Mouse (Mus musculus) layer of hippocampus, adult 18-20 months (tissue): ENCODE measurements around the gene Lrsam1. TPM values are rescaled to one million over a fixed set of nuclear protein-coding genes. Genes with fewer than 3 reads are reported as not detected.

ENCODE experiments used
- DNase-seq, 2 experiments: peaks; one replicate each; pipeline ENCODE4 v3.0.0; 2022; ENCODE audit warnings: low spot score in 2 of 2
- total RNA-seq, 2 experiments: library from RNA; stranded (reverse); gene quantifications; 2 replicates each; pipeline ENCODE4 v1.2.3; 2021

The Lrsam1 gene
- total RNA-seq, 2 experiments from 2014 or later: 30.3 to 38.7 TPM

DNA sequence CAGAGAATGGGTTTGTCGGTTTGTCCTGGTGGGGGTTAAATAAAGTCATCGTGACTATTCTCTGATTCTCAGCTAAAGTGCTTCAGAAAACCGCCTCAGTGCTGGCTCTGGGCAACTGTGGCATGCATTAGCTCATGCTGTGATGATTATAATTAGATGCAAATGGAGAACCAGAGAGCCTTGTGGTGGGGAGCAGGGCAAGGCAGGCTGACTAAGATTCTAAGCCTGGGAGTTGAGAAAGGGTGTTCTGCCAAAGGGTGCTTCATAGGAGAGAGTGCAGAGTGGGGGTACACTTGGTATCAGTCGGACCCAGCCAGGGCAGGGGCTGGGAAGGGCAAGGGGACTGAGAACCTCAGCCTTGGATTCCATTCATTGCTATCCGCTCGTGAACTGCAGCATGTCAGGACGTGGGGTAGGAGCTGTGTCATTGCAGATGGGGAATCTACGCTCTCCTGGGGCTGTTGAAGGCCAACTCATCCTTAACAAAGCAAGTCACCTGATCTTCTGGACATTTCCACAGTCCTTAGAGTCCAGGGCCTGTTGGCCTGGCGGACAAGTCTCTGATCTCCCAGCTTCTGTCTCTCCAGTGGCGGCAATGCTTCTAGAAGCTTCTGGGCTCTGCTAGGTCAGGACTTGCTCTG, 64.8 kb downstream of the Lrsam1 start:
- DNase-seq: peak in 1 of 2 experiments; percentile 62

DNA sequence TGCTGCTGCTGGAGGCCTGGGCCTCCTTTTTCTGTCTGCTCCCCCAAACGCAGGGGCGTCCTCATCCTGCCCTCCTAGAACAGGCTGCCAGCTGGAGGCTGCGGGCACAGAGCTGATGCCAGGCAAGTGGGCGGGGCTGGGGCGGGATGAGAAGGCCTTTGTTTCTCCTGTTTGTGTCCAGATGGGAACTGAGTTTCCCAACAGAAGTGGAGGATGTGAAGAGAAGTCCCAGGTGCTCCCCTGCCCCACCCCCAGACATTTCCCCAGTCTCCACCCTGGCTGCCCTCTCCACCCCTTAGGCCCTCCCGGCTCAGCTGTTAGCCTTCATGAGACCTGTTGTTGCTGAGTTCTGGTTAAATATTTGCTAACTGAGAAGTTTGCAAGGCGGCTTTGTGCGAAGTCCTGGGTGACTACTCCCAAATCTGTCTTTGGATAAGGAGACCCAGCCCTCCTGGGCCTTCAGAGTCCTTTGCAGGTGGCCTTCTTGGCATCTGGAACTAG, 65.8 kb downstream of the Lrsam1 start:
- peak in 1 of 2 experiments; percentile 55 for DNase-seq

DNA sequence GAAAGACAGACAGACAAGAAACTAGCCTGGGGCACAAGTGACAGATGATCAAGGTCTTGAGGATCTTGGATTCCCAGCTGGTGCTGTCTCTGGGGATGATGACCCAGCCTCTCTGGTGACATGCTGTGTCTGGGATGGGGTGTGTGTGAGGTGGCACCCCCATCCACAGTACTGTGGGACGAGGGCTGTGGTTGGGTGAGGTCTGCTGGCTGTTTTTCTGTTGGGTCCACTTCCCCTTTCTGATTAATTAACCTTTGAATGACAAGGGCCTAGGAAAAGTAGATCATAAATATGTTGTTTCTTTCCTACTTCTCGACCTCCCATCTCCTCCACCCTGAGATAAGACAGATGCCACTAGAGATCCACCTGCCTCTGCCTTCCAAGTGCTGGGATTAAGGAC, 67.3 kb downstream of the Lrsam1 start:
- DNase-seq: no peak

DNA sequence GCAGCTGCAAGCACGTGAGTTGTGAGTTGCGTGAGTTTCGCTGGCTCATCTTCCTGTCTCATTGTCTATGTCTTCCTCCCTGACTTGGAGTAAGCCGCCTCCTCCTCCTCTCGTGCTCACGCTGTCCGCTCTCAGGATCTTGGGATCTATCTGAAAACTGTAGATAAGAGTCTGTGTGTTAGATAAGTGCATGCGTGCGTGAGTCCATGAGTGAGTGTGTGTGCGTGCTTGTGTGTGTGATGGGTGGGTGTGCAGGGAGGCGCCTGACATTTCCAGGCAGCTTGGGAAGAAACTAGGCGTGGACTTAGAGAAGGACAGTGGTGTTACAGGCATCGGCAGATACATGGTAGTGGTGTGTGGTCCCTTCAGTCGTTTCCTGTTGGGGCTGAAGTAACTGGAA, 68.9 kb downstream of the Lrsam1 start:
- no peak for DNase-seq

DNA sequence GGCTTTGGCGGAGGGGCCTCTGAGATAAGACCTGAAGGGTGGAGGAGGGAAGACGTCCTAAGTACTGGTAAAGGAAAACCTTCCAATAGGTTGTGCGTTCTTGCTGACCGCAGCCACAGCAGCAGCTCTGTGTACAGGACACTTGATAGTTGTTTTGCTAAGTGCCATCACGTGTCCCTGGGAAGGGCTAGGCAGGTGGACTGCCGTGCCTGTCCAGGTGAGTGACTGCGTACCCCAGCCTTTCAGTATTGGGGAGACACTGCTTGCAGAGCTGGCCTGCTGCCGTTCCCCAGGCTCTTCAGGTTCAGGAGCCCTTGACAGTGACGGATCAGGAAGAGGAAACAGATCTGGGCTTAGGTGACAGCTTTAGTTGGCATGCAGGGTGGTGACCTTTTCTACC, 70.1 kb downstream of the Lrsam1 start:
- DNase-seq: no peak

DNA sequence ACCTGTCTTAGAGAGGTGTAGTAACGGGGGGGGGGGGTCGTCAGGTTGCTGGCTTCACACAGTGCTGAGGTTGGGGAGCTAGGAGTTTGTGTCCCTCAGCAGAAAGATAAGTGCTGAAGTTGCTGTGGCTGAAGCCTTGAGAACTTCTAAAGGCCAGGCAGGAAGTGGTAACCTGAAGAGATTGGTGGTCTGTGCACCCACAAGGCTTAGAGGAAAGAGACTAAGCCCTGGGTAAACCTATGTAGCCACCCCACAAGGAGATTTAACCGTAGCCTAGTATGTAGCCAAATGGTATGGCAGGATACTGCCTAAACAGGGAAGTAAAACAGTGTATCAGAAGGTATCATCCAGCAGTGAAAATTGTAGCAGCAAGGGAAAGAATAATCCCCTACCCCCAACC, 71.1 kb downstream of the Lrsam1 start:
- no peak for DNase-seq

DNA sequence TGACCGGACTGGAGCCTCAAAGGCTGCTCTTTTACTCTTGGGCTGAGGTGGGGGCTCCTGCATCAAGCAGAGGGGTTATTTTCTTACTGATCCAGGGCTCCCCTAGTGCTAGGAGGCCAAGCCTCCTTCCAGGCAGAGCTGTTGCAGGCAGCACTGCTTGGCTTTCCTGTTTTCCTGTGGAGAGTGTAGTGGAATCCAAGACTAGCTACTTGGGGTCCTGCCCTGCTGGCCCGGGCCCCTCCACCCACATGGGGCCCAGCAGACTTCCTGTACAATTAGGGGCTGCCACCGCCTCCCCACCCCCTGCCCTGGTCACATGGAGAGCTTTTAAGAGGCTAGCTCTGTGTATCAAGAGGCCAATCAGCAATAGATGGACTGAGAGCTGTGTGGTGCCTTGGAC, 72.9 kb downstream of the Lrsam1 start:
- no peak for DNase-seq

DNA sequence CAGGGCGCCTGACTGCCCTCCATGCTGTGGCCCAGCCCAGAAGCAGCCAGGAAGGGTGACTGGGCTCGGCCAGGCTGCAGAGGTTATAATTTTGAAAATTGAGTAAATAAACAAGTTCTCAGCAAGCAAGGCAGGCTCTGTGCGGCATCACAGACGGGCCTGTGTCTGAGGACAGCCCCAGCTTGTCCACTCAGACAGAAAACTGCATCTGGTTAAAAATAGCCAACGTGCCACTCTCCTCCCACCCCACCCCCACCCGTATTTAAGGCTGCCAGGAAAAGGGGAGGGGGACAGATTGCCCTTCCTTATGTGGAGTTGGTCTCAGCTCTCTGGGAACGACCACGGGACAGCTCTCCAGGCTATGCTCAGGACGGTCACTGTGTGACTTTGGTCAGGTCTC, 73.4 kb downstream of the Lrsam1 start:
- no peak for DNase-seq

DNA sequence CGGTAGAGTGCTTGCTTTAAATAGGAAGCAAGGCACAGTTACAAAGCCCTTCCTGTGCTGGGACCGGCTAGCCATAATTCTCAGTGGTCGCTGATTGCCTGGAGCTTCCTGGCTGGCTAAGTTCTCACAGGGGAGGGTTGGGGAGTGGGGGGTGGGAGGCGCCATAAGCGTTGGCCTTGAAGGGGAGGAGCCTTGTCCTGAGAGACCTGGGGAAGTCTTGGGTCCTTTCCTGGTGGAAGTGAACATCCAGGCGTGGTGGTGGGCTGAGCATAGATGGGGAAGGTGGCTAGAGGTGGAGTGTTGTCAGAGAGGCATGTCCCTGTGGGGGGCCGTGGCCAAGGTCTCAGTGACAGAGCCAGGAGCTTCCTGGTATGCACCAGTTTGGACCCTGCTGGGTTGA, 76.7 kb downstream of the Lrsam1 start:
- DNase-seq: no peak

DNA sequence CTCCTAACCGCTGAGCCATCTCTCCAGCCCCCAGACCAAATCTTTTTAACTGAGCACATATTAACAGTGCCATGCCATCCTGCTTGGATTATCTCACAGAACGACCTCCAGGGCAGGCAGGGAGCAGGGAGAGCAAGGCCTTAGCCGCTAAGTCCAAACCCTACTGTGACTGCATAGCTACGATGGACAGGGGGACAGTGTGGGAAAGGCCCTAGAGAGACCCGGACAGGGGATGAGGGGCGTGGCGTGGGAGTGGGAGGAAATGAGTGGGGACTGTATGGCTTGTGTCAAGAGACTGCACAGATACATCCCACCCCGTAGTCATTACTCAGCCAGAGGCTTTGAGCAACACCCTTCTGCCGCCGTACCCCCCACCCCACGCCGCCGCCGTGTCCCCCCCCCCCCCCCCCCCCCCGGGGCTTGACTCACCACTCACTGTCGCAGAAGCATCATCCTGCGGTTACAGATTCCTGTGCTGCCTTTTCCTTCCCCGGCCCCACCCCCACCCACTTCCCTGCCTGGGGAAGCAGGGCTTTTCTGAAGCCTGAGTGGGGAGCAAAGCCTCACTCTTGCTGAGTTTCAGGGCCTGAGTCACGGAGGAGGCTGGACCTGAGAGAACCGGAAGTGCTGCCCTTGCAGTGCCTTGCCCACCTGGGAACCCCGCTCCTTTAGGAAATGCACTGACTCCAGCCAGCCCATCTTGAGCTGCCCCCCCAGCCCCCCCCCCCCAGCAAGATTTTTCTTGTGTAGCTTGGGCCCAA, 79.0 kb downstream of the Lrsam1 start:
- DNase-seq: no peak

DNA sequence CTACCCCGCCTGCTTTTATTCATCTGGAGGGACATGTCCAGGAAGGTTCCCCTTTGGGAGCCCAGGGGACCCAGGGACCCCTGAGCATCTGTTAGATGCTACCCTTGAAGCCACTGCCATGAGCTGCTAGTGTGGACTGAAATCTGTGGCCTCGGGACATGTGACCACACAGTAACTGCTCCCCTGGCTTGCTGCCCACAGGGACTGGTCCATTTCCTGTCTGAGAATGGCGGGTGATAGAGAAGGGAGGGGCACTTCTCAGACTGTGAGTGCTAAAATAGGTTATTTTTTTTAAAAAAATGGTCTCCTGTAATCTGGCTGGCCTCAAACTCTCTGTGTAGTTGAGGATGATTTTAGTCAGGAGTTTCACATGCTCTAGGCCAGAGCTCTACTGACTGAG, 79.7 kb downstream of the Lrsam1 start:
- no peak for DNase-seq

DNA sequence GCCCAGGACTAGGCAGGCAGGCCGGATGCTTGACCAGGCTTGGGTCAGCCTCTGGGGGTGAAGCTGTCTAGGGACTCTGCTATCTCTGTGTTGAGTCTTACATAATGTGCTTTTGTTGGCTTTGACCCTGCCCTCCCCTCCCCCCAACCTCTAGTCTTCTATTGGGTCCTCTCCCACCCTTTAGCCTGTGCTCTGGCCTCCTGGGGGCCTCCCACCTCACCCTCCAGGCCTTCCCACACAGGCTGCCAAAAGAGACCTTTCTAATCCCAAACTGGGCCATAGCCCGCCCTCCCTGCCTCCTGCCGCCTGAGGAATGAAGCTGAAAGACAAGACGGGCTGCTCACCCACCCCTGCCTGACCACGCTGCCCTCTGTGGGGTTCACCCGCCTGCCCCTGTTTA, 80.4 kb downstream of the Lrsam1 start:
- DNase-seq: no peak

DNA sequence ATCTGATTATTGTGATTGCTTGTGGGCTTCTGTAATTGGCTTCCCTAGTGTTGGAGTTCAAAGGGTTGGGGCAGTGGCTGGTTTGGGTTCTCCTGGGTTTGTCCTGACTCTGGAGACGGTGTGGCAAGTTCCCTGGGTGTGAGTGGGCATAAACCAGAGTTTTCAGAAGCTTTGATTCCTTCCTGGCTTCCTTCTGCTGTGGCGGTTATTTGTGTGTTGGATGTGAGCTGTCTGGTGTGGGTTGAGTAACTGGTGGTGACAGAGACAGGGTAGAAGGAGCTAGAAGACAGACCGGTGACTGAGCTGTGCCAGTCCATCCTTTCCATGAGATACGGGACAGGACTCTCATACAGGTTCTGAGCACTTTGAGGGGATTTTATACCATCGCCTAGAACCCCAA, 81.8 kb downstream of the Lrsam1 start:
- DNase-seq: no peak

DNA sequence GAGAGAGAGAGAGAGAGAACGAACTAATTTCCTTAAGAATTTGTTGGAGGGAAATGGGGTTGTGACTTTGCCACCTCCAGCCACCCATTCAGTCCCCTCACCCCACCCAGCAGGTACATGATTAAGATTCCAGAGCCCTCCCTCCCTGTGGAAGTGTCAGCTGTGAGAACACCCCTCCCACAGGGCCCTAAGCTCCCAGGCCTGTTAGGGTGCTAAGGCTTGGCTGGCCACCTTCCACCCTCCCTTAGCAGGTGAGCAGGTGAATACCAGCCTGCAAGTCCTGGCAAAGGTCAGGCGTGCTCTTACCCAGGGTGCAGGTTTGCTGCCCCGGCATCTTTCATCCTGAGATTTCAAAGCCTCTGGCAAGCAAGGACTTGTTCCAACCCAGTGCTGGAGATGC, 83.0 kb downstream of the Lrsam1 start:
- DNase-seq: no peak

DNA sequence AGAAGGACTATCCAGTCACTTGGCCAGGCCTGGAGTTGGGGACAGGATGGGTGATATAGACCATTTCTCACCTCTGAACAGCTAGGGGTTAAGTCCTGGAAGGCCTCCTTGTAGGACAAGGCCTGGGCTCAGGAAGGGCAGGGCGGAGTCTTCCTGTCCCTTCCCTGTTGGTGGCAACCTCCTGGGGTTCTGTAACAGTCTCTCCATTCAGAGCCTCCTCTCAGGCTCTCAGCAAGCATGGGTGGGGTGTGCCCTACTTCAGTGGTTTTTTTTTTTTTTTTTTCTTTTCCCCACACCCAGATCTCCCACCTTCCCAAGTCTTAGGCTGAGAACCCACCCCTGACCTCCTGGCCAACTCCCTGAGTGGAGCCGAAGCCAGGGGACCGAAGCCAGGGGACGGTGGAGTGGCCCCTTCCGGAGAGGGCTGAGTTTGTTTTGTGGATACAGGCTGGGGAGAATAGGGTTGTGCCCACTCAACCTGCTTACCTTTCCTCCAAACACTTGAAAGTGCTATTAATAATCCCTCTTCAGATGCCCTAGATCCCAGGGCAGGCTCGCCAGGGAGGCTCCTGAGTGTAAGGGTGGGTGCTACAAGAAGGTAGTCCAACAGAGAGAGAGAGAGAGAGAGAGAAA, 83.5 kb downstream of the Lrsam1 start:
- no peak for DNase-seq

DNA sequence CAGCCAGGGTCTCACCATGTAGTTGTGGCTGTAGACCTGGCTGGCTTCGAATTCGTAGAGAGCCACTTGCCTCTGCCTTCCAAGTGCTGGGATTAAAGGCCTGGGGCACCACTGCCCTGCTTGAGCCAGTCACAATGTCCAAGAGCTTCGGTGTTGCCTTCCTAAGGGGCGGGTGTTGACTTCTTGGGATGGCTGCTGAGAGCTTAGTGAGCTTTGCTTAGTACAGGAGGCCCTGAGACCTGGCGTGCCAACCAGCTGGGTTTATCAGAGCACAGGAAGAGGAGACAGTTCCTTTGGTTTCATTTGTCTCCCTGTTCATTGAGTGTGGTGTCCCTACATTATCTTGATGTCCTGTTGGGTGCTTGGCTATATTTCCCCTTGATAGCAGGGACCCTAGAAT, 84.1 kb downstream of the Lrsam1 start:
- DNase-seq: no peak

DNA sequence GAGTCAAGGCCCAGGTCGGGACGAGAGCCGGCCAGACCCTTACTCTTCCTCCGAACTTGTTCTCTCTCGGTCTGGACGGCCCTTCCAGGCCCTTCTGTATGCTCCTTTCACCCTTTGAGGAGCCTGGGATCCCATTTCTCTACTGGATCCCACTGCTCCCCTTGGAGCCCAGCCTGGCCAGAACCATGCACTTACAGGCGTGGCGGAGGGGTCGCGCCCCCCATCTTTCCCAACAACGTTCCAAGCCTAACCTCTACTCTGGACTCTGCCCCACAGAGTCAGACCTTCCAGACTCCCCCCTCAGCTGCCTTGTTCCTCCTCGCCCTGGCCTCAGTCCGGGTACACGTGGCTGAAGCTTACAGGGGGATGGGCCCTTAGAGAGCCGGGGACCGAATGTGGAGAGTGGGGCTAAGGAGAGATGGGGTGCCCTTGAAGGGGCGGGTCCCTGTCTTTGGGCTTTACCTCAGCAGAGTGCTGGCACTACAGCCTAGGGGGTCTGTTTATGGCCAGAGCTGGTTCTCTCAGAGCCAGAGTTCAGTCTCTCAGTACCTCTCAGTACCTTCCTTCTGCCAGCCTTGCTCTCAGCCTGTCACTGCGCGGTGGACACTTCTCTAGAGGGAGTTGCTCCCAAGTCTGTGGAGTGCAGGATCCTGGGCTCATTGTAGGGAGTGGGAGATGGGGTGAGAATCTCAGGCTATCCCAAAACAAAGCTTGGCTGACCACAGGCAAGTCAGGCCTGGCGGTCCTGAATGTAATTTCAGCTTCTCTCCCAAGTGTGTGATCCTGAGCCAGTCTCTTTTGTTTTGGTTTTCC, 84.7 kb downstream of the Lrsam1 start:
- DNase-seq: no peak

DNA sequence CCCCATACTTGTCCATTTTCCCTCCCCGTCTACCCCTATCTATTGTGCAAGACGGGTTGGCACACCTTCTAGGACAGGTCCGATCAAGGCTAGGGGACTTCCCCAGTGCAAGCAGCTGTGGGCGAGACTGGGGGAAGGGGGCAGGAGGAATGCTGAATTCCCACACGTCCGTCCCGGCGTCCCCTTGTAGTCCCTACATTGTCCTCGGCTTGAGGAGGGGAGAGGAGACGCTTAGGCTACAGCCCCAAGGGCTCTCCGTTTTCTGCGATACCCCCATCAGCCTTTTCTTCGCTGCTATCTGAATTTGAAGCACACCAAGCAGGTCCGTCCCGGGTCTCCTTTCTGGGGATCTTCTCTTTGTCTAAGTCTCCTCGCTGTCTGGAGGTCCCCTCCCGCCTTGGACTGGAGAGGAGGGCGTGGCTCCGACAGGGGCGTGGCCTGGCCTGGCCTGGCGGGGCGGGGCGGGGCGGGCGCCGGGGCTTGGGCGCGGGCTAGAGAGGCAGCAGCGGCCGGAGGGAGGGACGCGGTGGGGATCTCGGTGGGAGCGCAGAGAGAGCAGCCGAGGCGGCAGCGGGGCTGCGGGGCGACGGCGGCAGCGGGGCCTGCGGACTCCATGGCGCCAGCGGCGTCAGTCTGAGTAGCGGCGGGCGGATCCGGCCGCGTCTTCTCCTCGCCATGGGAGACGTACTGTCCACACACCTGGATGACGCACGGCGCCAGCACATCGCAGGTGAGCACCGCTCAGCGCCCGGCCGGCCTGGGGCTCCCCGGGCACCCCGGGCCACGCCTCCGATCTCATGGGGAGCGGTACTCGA, 85.5 kb downstream of the Lrsam1 start, which contains the start of gene Fam129b:
TSS of gene Fam129b (plus strand) at position 440 of the 815 bp plus-strand sequence.
- DNase-seq: peak in 1 of 2 experiments; percentile 65
